Mouse (Mus musculus) lung, postnatal 0 days (tissue): ENCODE results near the gene Znrf4.

Experiments used
- CTCF ChIP-seq: IDR thresholded peaks from 2 replicates; pipeline ENCODE4 v1.5.1; 2016; ENCODE audit warnings: antibody characterized with exemption, mild to moderate bottlenecking
- EP300 ChIP-seq: IDR thresholded peaks from 2 replicates; pipeline ENCODE4 v1.6.1; 2016; ENCODE audit warnings: antibody characterized with exemption, mild to moderate bottlenecking, control low read depth

DNA sequence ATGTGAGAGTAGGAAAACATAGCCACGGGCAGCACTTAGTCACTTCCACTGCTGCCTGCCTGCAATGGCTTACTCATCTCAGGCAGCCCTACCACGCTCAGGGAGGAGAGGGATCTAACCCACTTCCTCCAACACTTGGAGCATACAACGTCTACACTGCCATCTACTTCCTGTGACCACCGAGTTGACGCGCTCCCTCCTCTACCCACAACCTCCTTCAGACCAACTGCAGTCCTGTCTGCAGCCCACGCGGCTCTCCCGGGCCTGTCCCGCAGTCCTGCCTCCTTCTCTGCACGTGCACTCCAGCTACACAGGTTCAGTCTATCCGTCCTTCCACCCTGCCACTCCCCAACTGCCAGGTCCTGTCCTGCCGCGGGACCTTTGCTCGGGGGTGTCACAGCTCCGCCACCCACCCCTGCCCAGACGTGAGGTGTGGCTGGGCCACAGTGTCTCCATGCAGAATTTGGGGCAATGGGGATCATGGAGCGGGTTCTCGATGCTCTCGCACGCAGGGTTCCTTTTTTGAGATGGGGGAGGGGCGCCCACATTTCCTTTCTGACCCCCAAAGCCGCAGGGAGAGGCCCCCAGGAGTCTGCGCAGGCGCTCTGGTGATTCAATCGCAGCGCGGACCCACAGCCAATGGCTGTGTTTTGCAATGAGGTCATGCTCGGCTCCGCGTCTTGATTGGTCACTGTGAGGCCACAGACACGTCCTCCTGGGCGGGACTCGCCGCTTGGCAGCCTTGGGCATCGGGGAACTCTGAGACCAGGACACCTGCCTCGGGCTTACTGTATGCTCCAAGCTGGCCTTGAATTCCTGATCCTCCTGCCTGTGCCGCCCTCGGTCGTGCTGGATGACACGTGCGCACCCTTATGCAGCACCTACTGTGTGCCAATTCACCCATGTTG, 4.8 kb downstream of the Znrf4 start:
- TF ChIP-seq CTCF (no peak), EP300 (no peak)
